Mouse (Mus musculus) cerebellum, adult 8-10 months (tissue): Measurements from ENCODE around the gene Dmwd.
"Not testable (repeated sequence)": the region's sequence is repeated elsewhere in the genome, so short reads cannot be mapped to it uniquely, and the experiment has no call there.

Source experiments
- DNase-seq: peaks from one replicate; pipeline ENCODE4 v3.0.0; 2022

Dmwd gene

GRCm38 (mm10) chr7:19075723-19076585, at the start of gene Dmwd:
Gene Dmwd, plus strand, starts transcription at chr7:19076227.
- peak; percentile 87 for DNase-seq

GRCm38 (mm10) chr7:19028067-19028466, 48.0 kb upstream of the Dmwd start:
- DNase-seq: no peak

- no peak for DNase-seq
Observed at GRCm38 (mm10) chr7:19029084-19029653, 46.9 kb upstream of the Dmwd start.

- no peak for DNase-seq
Observed at GRCm38 (mm10) chr7:19031641-19032040, 44.4 kb upstream of the Dmwd start.

- DNase-seq: no peak
Observed at GRCm38 (mm10) chr7:19044616-19045015, 31.4 kb upstream of the Dmwd start.

- peak; percentile 65 for DNase-seq
Observed at GRCm38 (mm10) chr7:19046286-19047069, 29.5 kb upstream of the Dmwd start.

- no peak for DNase-seq
Observed at GRCm38 (mm10) chr7:19048006-19048527, 28.0 kb upstream of the Dmwd start.

- no peak for DNase-seq
Observed at GRCm38 (mm10) chr7:19049252-19049651, 26.8 kb upstream of the Dmwd start.

GRCm38 (mm10) chr7:19050172-19050571, 25.9 kb upstream of the Dmwd start:
- no peak for DNase-seq

- DNase-seq: no peak
Observed at GRCm38 (mm10) chr7:19051161-19051560, 24.9 kb upstream of the Dmwd start.

- DNase-seq: no peak
Observed at GRCm38 (mm10) chr7:19052345-19053135, 23.5 kb upstream of the Dmwd start.

- DNase-seq: no peak
Observed at GRCm38 (mm10) chr7:19053136-19053532, 22.9 kb upstream of the Dmwd start.

- DNase-seq: no peak
Observed at GRCm38 (mm10) chr7:19054047-19054776, 21.8 kb upstream of the Dmwd start, which contains the start of gene Rsph6a. Gene Rsph6a, plus strand, starts transcription at chr7:19054690.

GRCm38 (mm10) chr7:19054777-19055076, 21.3 kb upstream of the Dmwd start:
- no peak for DNase-seq

GRCm38 (mm10) chr7:19055108-19055507, 20.9 kb upstream of the Dmwd start:
- no peak for DNase-seq

- no peak for DNase-seq
Observed at GRCm38 (mm10) chr7:19057405-19057804, 18.6 kb upstream of the Dmwd start.

GRCm38 (mm10) chr7:19065896-19066295, 10.1 kb upstream of the Dmwd start:
- DNase-seq: no peak

GRCm38 (mm10) chr7:19067063-19067462, 9.0 kb upstream of the Dmwd start:
- DNase-seq: no peak

- no peak for DNase-seq
Observed at GRCm38 (mm10) chr7:19067935-19068334, 8.1 kb upstream of the Dmwd start.

- peak; percentile 68 for DNase-seq
Observed at GRCm38 (mm10) chr7:19068707-19069106, 7.3 kb upstream of the Dmwd start.

- no peak for DNase-seq
Observed at GRCm38 (mm10) chr7:19069500-19069899, 6.5 kb upstream of the Dmwd start.

GRCm38 (mm10) chr7:19071024-19071423, 5.0 kb upstream of the Dmwd start:
- not testable (repeated sequence) for DNase-seq
